ENCODE assay signal across 10 mouse cellular contexts in genomic region chr1:186474844-186475243, GRCm38 (mm10).
DNase-seq lines count a peak whose midpoint lies in the region; ATAC-seq lines count a peak whose summit lies in the region.
"Had no signal": no experiment of that assay in that cellular context is flagged by ENCODE, and none has a peak within 500 bp of the region (broad histone marks: within the 10 kb centered on the region; RNA-seq: fewer than 3 reads in every experiment).

No protein-coding gene starts in this region.

- H3K4me3 ChIP-seq in hindbrain, embryonic 10.5 days: no peak overlapping the region
- H3K4me3 ChIP-seq in hindbrain, embryonic 12.5 days: no peak overlapping the region
- H3K4me3 ChIP-seq: gastrocnemius, adult 2 months had no signal

- H3K27ac ChIP-seq in hindbrain, embryonic 10.5 days: no peak overlapping the region
- no peak overlapping the region for H3K27ac ChIP-seq in hindbrain, embryonic 12.5 days
- H3K27ac ChIP-seq: gastrocnemius, adult 2 months had no signal

- DNase-seq in hindbrain, embryonic 10.5 days (ENCODE audit: low spot score): peak; percentile 33
- peak; percentile 21 to 83 for DNase-seq in frontal cortex, adult 2 months (ENCODE audit: extremely low spot score in 1 of 2, low spot score in 1 of 2)
- DNase-seq in left cerebral cortex, postnatal 4 days: peak; percentile 29
- DNase-seq in right cerebral cortex, postnatal 14 days: peak; percentile 28
- DNase-seq in thymus, postnatal 0 days (ENCODE audit: low spot score): no peak
- no peak for DNase-seq in urinary bladder, adult 2 months (ENCODE audit: low spot score)
- DNase-seq in ovary, adult 18-20 months (ENCODE audit: low spot score): no peak
- DNase-seq: gastrocnemius, adult 2 months; lung, postnatal 36 days had no signal

- H3K4me2 ChIP-seq in hindbrain, embryonic 12.5 days (replicated peaks): no peak overlapping the region

- H3K36me3 ChIP-seq in hindbrain, embryonic 10.5 days: no peaks in the 10 kb centered on the region
- H3K36me3 ChIP-seq in hindbrain, embryonic 12.5 days: no peaks in the 10 kb centered on the region

- H3K27me3 ChIP-seq in hindbrain, embryonic 10.5 days (ENCODE audit: insufficient read depth, poor library complexity, severe bottlenecking): peaks cover 7% of the 10 kb centered on the region; the same call in 1 of the 2 replicates
- H3K27me3 ChIP-seq in hindbrain, embryonic 12.5 days: no peaks in the 10 kb centered on the region

- intact Hi-C loops in left cerebral cortex, postnatal 4 days (cut with DNase I): no loop called here

- peaks cover 6% of the 10 kb centered on the region; the same call in 1 of the 2 replicates for H3K4me1 ChIP-seq in hindbrain, embryonic 10.5 days (replicated peaks)
- no peaks in the 10 kb centered on the region for H3K4me1 ChIP-seq in hindbrain, embryonic 12.5 days

- no peaks in the 10 kb centered on the region for H3K9me3 ChIP-seq in hindbrain, embryonic 10.5 days
- H3K9me3 ChIP-seq in hindbrain, embryonic 12.5 days (replicated peaks): no peaks in the 10 kb centered on the region

- 40% methylated on average over 2 of the region's 2 CpGs for WGBS in hindbrain, embryonic 10.5 days
- 36% methylated on average over 2 of the region's 2 CpGs for WGBS in hindbrain, embryonic 12.5 days

- no peak; the same call in 1 of the 2 replicates for ATAC-seq in hindbrain, embryonic 12.5 days (ENCODE audit: low FRiP score)

- no peak overlapping the region for H3K9ac ChIP-seq in hindbrain, embryonic 12.5 days

Comparison
In these comparisons a context has a peak if more than half of its experiments do, and no peak if none do; other contexts are left out.
1. DNase-seq: peak in hindbrain, embryonic 10.5 days (single experiment), frontal cortex, adult 2 months (2 of 2), left cerebral cortex, postnatal 4 days (single experiment) and right cerebral cortex, postnatal 14 days (single experiment); none in thymus, postnatal 0 days (single experiment), urinary bladder, adult 2 months (single experiment) and ovary, adult 18-20 months (single experiment).